In the genomic region with DNA sequence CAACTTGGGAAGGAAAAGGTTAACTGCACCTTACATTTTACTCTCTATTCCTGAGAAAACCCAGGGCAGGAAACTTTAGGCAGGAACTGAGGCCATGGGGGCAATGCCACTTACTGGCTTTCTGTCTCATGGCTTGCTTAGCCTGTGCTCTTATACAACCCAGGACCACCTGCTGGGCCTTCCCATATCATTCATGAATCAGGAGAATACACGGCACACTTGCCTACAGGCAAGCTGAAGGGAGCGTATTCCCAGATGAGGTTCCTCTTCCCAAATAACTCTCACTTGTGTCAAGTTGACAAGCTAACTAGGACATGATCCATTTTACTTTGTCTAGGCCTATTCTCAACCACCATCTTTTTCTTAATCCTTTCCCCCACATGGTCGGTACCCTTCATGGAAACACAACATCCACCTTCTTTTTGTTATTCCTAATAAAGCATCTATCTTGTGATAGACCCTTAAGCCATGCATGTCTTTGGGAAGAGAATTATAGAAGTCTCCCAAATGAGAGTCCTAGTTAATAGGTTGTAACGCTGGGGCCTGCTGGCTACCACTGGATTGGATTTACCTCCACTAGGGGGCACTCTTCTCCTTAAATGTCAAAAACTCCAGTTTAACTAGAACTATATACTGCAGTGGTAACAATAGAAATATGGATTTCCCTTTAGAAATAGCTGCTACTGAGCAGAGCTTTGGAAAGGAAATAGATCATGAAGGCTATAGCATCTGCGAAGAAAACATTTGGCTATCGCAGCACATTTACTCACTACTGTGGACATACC, we compare ENCODE assay signal across 9 mouse cellular contexts.
DNase-seq lines count a peak whose midpoint lies in the region; ATAC-seq lines count a peak whose summit lies in the region.
"Had no signal": no experiment of that assay in that cellular context is flagged by ENCODE, and none has a peak within 500 bp of the region (broad histone marks: within the 10 kb centered on the region; RNA-seq: fewer than 3 reads in every experiment).

No protein-coding gene starts in this region.

- no peaks in the 10 kb centered on the region for H3K9me3 ChIP-seq in neural tube, embryonic 12.5 days
- H3K9me3 ChIP-seq in neural tube, embryonic 15.5 days (replicated peaks) = no peaks in the 10 kb centered on the region
- H3K9me3 ChIP-seq in hindbrain, embryonic 14.5 days (ENCODE audit: control insufficient read depth, low read length) = no peaks in the 10 kb centered on the region
- no peaks in the 10 kb centered on the region for H3K9me3 ChIP-seq in midbrain, embryonic 14.5 days (ENCODE audit: control insufficient read depth, low read length)
- H3K9me3 ChIP-seq: midbrain, embryonic 12.5 days had no signal

- H3K9ac ChIP-seq in neural tube, embryonic 12.5 days = no peak overlapping the region
- no peak overlapping the region for H3K9ac ChIP-seq in neural tube, embryonic 15.5 days (replicated peaks)
- H3K9ac ChIP-seq in hindbrain, embryonic 14.5 days = no peak overlapping the region
- H3K9ac ChIP-seq in midbrain, embryonic 14.5 days (replicated peaks; ENCODE audit: low read length) = no peak overlapping the region
- H3K9ac ChIP-seq: midbrain, embryonic 12.5 days had no signal

- ATAC-seq in neural tube, embryonic 12.5 days (ENCODE audit: low FRiP score, low read depth) = peak; percentile 64; the same call in 1 of the 2 replicates
- ATAC-seq in neural tube, embryonic 15.5 days (ENCODE audit: low FRiP score) = no peak
- ATAC-seq in hindbrain, embryonic 14.5 days (ENCODE audit: low FRiP score) = 0 out of 2 replicates have a peak, but pooled peaks have one; percentile 66
- ATAC-seq in midbrain, embryonic 14.5 days (ENCODE audit: low FRiP score, low TSS enrichment) = peak; percentile 37; the same call in 1 of the 2 replicates

- no peak overlapping the region for H3K27ac ChIP-seq in neural tube, embryonic 12.5 days
- no peak overlapping the region for H3K27ac ChIP-seq in neural tube, embryonic 15.5 days (replicated peaks)
- H3K27ac ChIP-seq in hindbrain, embryonic 14.5 days = no peak overlapping the region
- H3K27ac ChIP-seq in midbrain, embryonic 14.5 days (replicated peaks; ENCODE audit: low read depth, low read length) = no peak overlapping the region
- H3K27ac ChIP-seq: midbrain, embryonic 12.5 days had no signal

- H3K36me3 ChIP-seq in neural tube, embryonic 12.5 days = no peaks in the 10 kb centered on the region
- H3K36me3 ChIP-seq in neural tube, embryonic 15.5 days = no peaks in the 10 kb centered on the region
- no peaks in the 10 kb centered on the region for H3K36me3 ChIP-seq in hindbrain, embryonic 14.5 days (replicated peaks; ENCODE audit: control insufficient read depth, insufficient read depth)
- H3K36me3 ChIP-seq in midbrain, embryonic 14.5 days (ENCODE audit: control insufficient read depth, insufficient read depth, low read length) = no peaks in the 10 kb centered on the region
- H3K36me3 ChIP-seq: midbrain, embryonic 12.5 days had no signal

- no peak overlapping the region for H3K4me3 ChIP-seq in neural tube, embryonic 12.5 days
- H3K4me3 ChIP-seq in neural tube, embryonic 15.5 days (replicated peaks) = no peak overlapping the region
- no peak overlapping the region for H3K4me3 ChIP-seq in hindbrain, embryonic 14.5 days (replicated peaks; ENCODE audit: low read length)
- H3K4me3 ChIP-seq in midbrain, embryonic 14.5 days (replicated peaks; ENCODE audit: low read depth, low read length) = no peak overlapping the region
- H3K4me3 ChIP-seq: midbrain, embryonic 12.5 days had no signal

- no peak overlapping the region for H3K4me2 ChIP-seq in neural tube, embryonic 12.5 days (replicated peaks)
- H3K4me2 ChIP-seq in neural tube, embryonic 15.5 days = no peak overlapping the region
- no peak overlapping the region for H3K4me2 ChIP-seq in hindbrain, embryonic 14.5 days (replicated peaks)
- no peak overlapping the region for H3K4me2 ChIP-seq in midbrain, embryonic 14.5 days (ENCODE audit: low read length)
- H3K4me2 ChIP-seq: midbrain, embryonic 12.5 days had no signal

- H3K4me1 ChIP-seq in neural tube, embryonic 12.5 days = no peaks in the 10 kb centered on the region; the same call in 1 of the 2 replicates
- peaks cover 6% of the 10 kb centered on the region for H3K4me1 ChIP-seq in neural tube, embryonic 15.5 days
- H3K4me1 ChIP-seq in hindbrain, embryonic 14.5 days (replicated peaks; ENCODE audit: control insufficient read depth, insufficient read depth, low read length) = peaks cover 6% of the 10 kb centered on the region
- H3K4me1 ChIP-seq in midbrain, embryonic 14.5 days (ENCODE audit: control insufficient read depth, insufficient read depth, low read length) = peaks cover 4% of the 10 kb centered on the region; the same call in 1 of the 2 replicates

- H3K27me3 ChIP-seq in neural tube, embryonic 12.5 days (replicated peaks) = no peaks in the 10 kb centered on the region
- no peaks in the 10 kb centered on the region for H3K27me3 ChIP-seq in neural tube, embryonic 15.5 days (replicated peaks)
- no peaks in the 10 kb centered on the region for H3K27me3 ChIP-seq in hindbrain, embryonic 14.5 days (ENCODE audit: control insufficient read depth, insufficient read depth, low read length)
- H3K27me3 ChIP-seq in midbrain, embryonic 14.5 days (ENCODE audit: control insufficient read depth, insufficient read depth, low read length) = no peaks in the 10 kb centered on the region

- DNase-seq in R1 (ENCODE audit: low read depth, low spot score) = peak; percentile 65
- peak; percentile 26 to 57 for DNase-seq in cerebellum, postnatal 36 days
- peak; percentile 84 for DNase-seq in hindbrain, embryonic 14.5 days (ENCODE audit: low spot score)
- DNase-seq in layer of hippocampus, adult 9-11 months = peak; percentile 59
- DNase-seq in midbrain, embryonic 14.5 days = peak; percentile 90
- DNase-seq in yolk sac, embryonic 10.5 days (ENCODE audit: low spot score) = peak; percentile 26

- WGBS in neural tube, embryonic 12.5 days = 69% methylated on average over 6 of the region's 6 CpGs
- 54% methylated on average over 6 of the region's 6 CpGs for WGBS in neural tube, embryonic 15.5 days
- 65% methylated on average over 6 of the region's 6 CpGs for WGBS in hindbrain, embryonic 14.5 days
- 69% methylated on average over 6 of the region's 6 CpGs for WGBS in midbrain, embryonic 14.5 days

Comparison
In these comparisons a context has a peak if more than half of its experiments do, and no peak if none do; other contexts are left out.
1. DNase-seq: peak in every context shown above with its lines; median percentile 90 in midbrain, embryonic 14.5 days; 84 in hindbrain, embryonic 14.5 days; 65 in R1; 59 in layer of hippocampus, adult 9-11 months; 42 in cerebellum, postnatal 36 days; 26 in yolk sac, embryonic 10.5 days.